In the genomic region with DNA sequence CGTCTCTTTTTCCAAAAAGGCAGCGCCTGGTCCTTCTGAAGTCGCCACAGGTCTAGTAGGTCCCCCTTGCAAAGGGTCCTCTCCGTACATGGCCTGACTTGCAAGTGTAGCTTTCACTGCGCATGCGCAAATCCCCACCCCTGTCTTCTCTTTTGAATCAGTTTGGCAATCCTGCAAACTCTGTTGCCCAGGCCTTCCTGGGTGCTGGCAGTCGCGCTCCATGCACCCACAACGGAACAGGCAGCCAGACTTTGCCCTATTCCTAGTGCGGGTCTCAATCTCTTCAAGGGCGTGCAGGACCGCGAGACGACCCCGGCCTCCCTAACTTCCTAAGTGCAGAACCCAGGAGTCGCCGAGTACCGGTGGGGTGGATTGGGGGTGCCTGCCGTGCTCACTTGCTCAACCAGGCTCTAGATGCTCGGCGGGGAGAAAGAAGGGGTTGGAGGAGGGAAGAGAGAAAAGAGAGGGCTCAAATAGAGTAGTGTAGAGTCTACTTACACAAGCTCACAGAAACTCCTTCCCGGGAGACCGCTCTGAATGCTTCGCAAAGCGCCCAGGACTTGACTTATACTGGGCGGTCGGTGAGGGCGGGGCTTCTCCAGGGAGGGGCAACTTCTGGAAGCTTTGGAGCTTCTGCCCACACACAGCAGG, we compare ENCODE assay signal across 8 mouse cellular contexts. TPM values are rescaled to one million over a fixed set of nuclear protein-coding genes. Genes with fewer than 3 reads are reported as not detected.
A peak's percentile ranks its signal among the peaks of the same experiment; 100 is the strongest.
DNase-seq lines count a peak whose midpoint lies in the region; ATAC-seq and TF ChIP-seq lines count a peak whose summit lies in the region.

TSS of gene Ptgr1 (minus strand) at position 580 of the 651 bp plus-strand sequence.

- H3K4me2 ChIP-seq in lung, embryonic 16.5 days (ENCODE audit: low read depth, low read length): peak within 1 kb of the TSS; percentile 75

- H3K4me1 ChIP-seq in G1E (ENCODE audit: insufficient read depth, low read depth, low read length): peaks cover 47% of the 10 kb centered on the region
- H3K4me1 ChIP-seq in lung, embryonic 16.5 days (replicated peaks; ENCODE audit: control insufficient read depth, insufficient read depth, low read length): peaks cover 8% of the 10 kb centered on the region

- peak within 1 kb of the TSS; percentile 72 for H3K9ac ChIP-seq in lung, embryonic 16.5 days (ENCODE audit: low read length)

- H3K36me3 ChIP-seq in G1E (replicated peaks): no peaks in the 10 kb centered on the region
- H3K36me3 ChIP-seq in lung, embryonic 16.5 days (ENCODE audit: control insufficient read depth, insufficient read depth, low read length): no peaks in the 10 kb centered on the region

- no peak for TF ChIP-seq CTCF in G1E (IDR thresholded peaks at IDR 0.05; ENCODE audit: low read depth, low read length)

- H3K27me3 ChIP-seq in G1E (ENCODE audit: insufficient read depth, low read length): peaks cover 9% of the 10 kb centered on the region; the same call in 1 of the 2 replicates
- H3K27me3 ChIP-seq in lung, embryonic 16.5 days (ENCODE audit: control insufficient read depth, insufficient read depth, low read depth, low read length): no peaks in the 10 kb centered on the region

- DNase-seq in G1E (ENCODE audit: low spot score): peak; percentile 25
- peak; percentile 60 for DNase-seq in cerebellum, adult 8-10 months
- DNase-seq in forelimb bud, embryonic 11.5 days (ENCODE audit: low read depth, low spot score): peak; percentile 85
- DNase-seq in layer of hippocampus, adult 9-10 months (ENCODE audit: low spot score): peak; percentile 67
- peak; percentile 69 for DNase-seq in ovary, postnatal 14 days (ENCODE audit: low spot score)
- peak; percentile 92 for DNase-seq in thymus, postnatal 14 days

- peak within 1 kb of the TSS; percentile 56 for H3K27ac ChIP-seq in lung, embryonic 16.5 days (ENCODE audit: low read length)

- no peak for ATAC-seq in G1E (ENCODE audit: extremely low read depth, insufficient number of reproducible peaks, low FRiP score, poor library complexity, severe bottlenecking)
- peak; percentile 18 to 40; a peak in 1 of 4 replicates for ATAC-seq in hematopoietic stem cell, adult 5-6 weeks (replicated peaks in 1 of 2; ENCODE audit: insufficient read depth in 1 of 2, low FRiP score in 2 of 2, low TSS enrichment in 1 of 2, low read depth in 1 of 2, poor library complexity in 2 of 2, severe bottlenecking in 2 of 2)
- peak; percentile 80 for ATAC-seq in lung, embryonic 16.5 days (ENCODE audit: low read depth)

- H3K9me3 ChIP-seq in G1E (replicated peaks): no peaks in the 10 kb centered on the region
- no peaks in the 10 kb centered on the region for H3K9me3 ChIP-seq in lung, embryonic 16.5 days (ENCODE audit: control insufficient read depth, low read length)

- peak within 1 kb of the TSS; percentile 70 for H3K4me3 ChIP-seq in G1E (ENCODE audit: low read depth, low read length)
- H3K4me3 ChIP-seq in lung, embryonic 16.5 days (ENCODE audit: low read length): peak within 1 kb of the TSS; percentile 69

- under 1% methylated on average over 28 of the region's 28 CpGs for WGBS in lung, embryonic 16.5 days

RNA-seq across cellular contexts. Expression of gene Ptgr1, which starts in this region (rescaled TPM):
- total RNA-seq in G1E (2014; fragmentation: Nextera tagmentation) (4.4 and 5.0 TPM in 2 replicates), G1E (2017) (13.8 and 14.5 TPM in 2 replicates)
- 0.18 and 0.42 TPM in 2 replicates for polyA plus RNA-seq in G1E (2012)
- 2.5 and 10.8 TPM in 2 replicates for total RNA-seq in hematopoietic stem cell, adult 5-6 weeks (2017)
- 43.5 and 46.9 TPM in 2 replicates for polyA plus RNA-seq in lung, embryonic 16.5 days (2015; fragmentation: Nextera tagmentation; extraction: Ambion mirVana)

Comparison
In these comparisons a context has a peak if more than half of its experiments do, and no peak if none do; other contexts are left out.
1. RNA of gene Ptgr1 (polyA plus RNA-seq): 43.5 to 46.9 TPM in lung, embryonic 16.5 days; 0.18 to 0.42 TPM in G1E; every median in the first group is over 10 times any median in the second.
2. DNase-seq: peak in every context shown above with its lines; median percentile 92 in thymus, postnatal 14 days; 85 in forelimb bud, embryonic 11.5 days; 69 in ovary, postnatal 14 days; 67 in layer of hippocampus, adult 9-10 months; 60 in cerebellum, adult 8-10 months; 25 in G1E.